Mouse (Mus musculus): ENCODE measurements at regions not wholly inside any gene's neighbourhood (a gene's known extent, or its start where the extent isn't known, plus 50 kb on each side); places are given as distances from the start of the nearest gene placed in this dataset.

- H3K27ac ChIP-seq (ENCODE audit: control insufficient read depth, insufficient read depth, low read depth, low read length, poor library complexity) = no peak overlapping the region
- WGBS = 61% methylated on average over 11 of the region's 11 CpGs
- TF ChIP-seq POLR2A (IDR thresholded peaks at IDR 0.05; ENCODE audit: borderline replicate concordance, control insufficient read depth, low read depth, low read length) (no peak), CTCF (IDR thresholded peaks at IDR 0.05; ENCODE audit: control insufficient read depth, insufficient read depth, low read length) (no peak)
- no peak overlapping the region for H3K4me3 ChIP-seq (replicated peaks; ENCODE audit: control insufficient read depth, low read depth, low read length)
- no peaks in the 10 kb centered on the region for H3K4me1 ChIP-seq (ENCODE audit: control insufficient read depth, insufficient read depth, low read length)
Observed at GRCm38 (mm10) chr4:153206789-153207457, 275.7 kb downstream of the Ajap1 start.

- 43% methylated on average over 7 of the region's 7 CpGs for WGBS
- no peak overlapping the region for H3K27ac ChIP-seq (ENCODE audit: control insufficient read depth, insufficient read depth, low read depth, low read length, poor library complexity)
- H3K4me3 ChIP-seq (replicated peaks; ENCODE audit: control insufficient read depth, low read depth, low read length) = no peak overlapping the region
- H3K4me1 ChIP-seq (ENCODE audit: control insufficient read depth, insufficient read depth, low read length) = no peaks in the 10 kb centered on the region
- TF ChIP-seq POLR2A (IDR thresholded peaks at IDR 0.05; ENCODE audit: borderline replicate concordance, control insufficient read depth, low read depth, low read length) = no peak
- no peak for TF ChIP-seq CTCF (IDR thresholded peaks at IDR 0.05; ENCODE audit: control insufficient read depth, insufficient read depth, low read length)
Observed at GRCm38 (mm10) chr4:153204764-153205163, 277.8 kb downstream of the Ajap1 start.

GRCm38 (mm10) chr4:153200799-153201770 is 281.5 kb downstream of the Ajap1 start:
- WGBS = 79% methylated on average over 20 of the region's 20 CpGs
- Histone ChIP-seq H3K4me1 (ENCODE audit: control insufficient read depth, insufficient read depth, low read length) (no peaks in the 10 kb centered on the region), H3K27ac (ENCODE audit: control insufficient read depth, insufficient read depth, low read depth, low read length, poor library complexity) (no peak overlapping the region), H3K4me3 (replicated peaks; ENCODE audit: control insufficient read depth, low read depth, low read length) (no peak overlapping the region)
- TF ChIP-seq CTCF (IDR thresholded peaks at IDR 0.05; ENCODE audit: control insufficient read depth, insufficient read depth, low read length) (no peak), POLR2A (IDR thresholded peaks at IDR 0.05; ENCODE audit: borderline replicate concordance, control insufficient read depth, low read depth, low read length) (no peak)

GRCm38 (mm10) chr4:153189485-153189884 is 293.1 kb downstream of the Ajap1 start:
- no peak for TF ChIP-seq POLR2A (IDR thresholded peaks at IDR 0.05; ENCODE audit: borderline replicate concordance, control insufficient read depth, low read depth, low read length)
- TF ChIP-seq CTCF (IDR thresholded peaks at IDR 0.05; ENCODE audit: control insufficient read depth, insufficient read depth, low read length) = no peak
- no peak overlapping the region for H3K27ac ChIP-seq (ENCODE audit: control insufficient read depth, insufficient read depth, low read depth, low read length, poor library complexity)
- H3K4me3 ChIP-seq (replicated peaks; ENCODE audit: control insufficient read depth, low read depth, low read length) = no peak overlapping the region
- no peaks in the 10 kb centered on the region for H3K4me1 ChIP-seq (ENCODE audit: control insufficient read depth, insufficient read depth, low read length)
- 11% methylated on average over 8 of the region's 8 CpGs for WGBS

- no peaks in the 10 kb centered on the region for H3K4me1 ChIP-seq (ENCODE audit: control insufficient read depth, insufficient read depth, low read length)
- no peak overlapping the region for H3K27ac ChIP-seq (ENCODE audit: control insufficient read depth, insufficient read depth, low read depth, low read length, poor library complexity)
- 8% methylated on average over 17 of the region's 17 CpGs for whole genome bisulfite sequencing
- no peak overlapping the region for H3K4me3 ChIP-seq (replicated peaks; ENCODE audit: control insufficient read depth, low read depth, low read length)
- no peak for TF ChIP-seq POLR2A (IDR thresholded peaks at IDR 0.05; ENCODE audit: borderline replicate concordance, control insufficient read depth, low read depth, low read length)
- no peak for TF ChIP-seq CTCF (IDR thresholded peaks at IDR 0.05; ENCODE audit: control insufficient read depth, insufficient read depth, low read length)
Observed at GRCm38 (mm10) chr4:153188504-153189031, 294.0 kb downstream of the Ajap1 start.

GRCm38 (mm10) chr4:153187959-153188503 is 294.6 kb downstream of the Ajap1 start:
- TF ChIP-seq CTCF (IDR thresholded peaks at IDR 0.05; ENCODE audit: control insufficient read depth, insufficient read depth, low read length) (no peak), POLR2A (IDR thresholded peaks at IDR 0.05; ENCODE audit: borderline replicate concordance, control insufficient read depth, low read depth, low read length) (no peak)
- Histone ChIP-seq H3K4me1 (ENCODE audit: control insufficient read depth, insufficient read depth, low read length) (no peaks in the 10 kb centered on the region), H3K4me3 (replicated peaks; ENCODE audit: control insufficient read depth, low read depth, low read length) (no peak overlapping the region), H3K27ac (ENCODE audit: control insufficient read depth, insufficient read depth, low read depth, low read length, poor library complexity) (no peak overlapping the region)
- 3% methylated on average over 6 of the region's 6 CpGs for WGBS

GRCm38 (mm10) chr4:153177496-153177895 is 305.1 kb downstream of the Ajap1 start:
- TF ChIP-seq CTCF (IDR thresholded peaks at IDR 0.05; ENCODE audit: control insufficient read depth, insufficient read depth, low read length) (no peak), POLR2A (IDR thresholded peaks at IDR 0.05; ENCODE audit: borderline replicate concordance, control insufficient read depth, low read depth, low read length) (no peak)
- Histone ChIP-seq H3K4me1 (ENCODE audit: control insufficient read depth, insufficient read depth, low read length) (no peaks in the 10 kb centered on the region), H3K4me3 (replicated peaks; ENCODE audit: control insufficient read depth, low read depth, low read length) (no peak overlapping the region), H3K27ac (ENCODE audit: control insufficient read depth, insufficient read depth, low read depth, low read length, poor library complexity) (no peak overlapping the region)
- 79% methylated on average over 9 of the region's 9 CpGs for WGBS

GRCm38 (mm10) chr4:153175660-153176059 is 307.0 kb downstream of the Ajap1 start:
- no peak overlapping the region for H3K27ac ChIP-seq (ENCODE audit: control insufficient read depth, insufficient read depth, low read depth, low read length, poor library complexity)
- TF ChIP-seq CTCF (IDR thresholded peaks at IDR 0.05; ENCODE audit: control insufficient read depth, insufficient read depth, low read length) = no peak
- no peak for TF ChIP-seq POLR2A (IDR thresholded peaks at IDR 0.05; ENCODE audit: borderline replicate concordance, control insufficient read depth, low read depth, low read length)
- no peaks in the 10 kb centered on the region for H3K4me1 ChIP-seq (ENCODE audit: control insufficient read depth, insufficient read depth, low read length)
- H3K4me3 ChIP-seq (replicated peaks; ENCODE audit: control insufficient read depth, low read depth, low read length) = no peak overlapping the region
- WGBS = 18% methylated on average over 12 of the region's 12 CpGs
